Mouse (Mus musculus): Measurements from ENCODE around the gene Slc22a12. TPM values are rescaled to one million over a fixed set of nuclear protein-coding genes. Genes with fewer than 3 reads are reported as not detected.
A peak's percentile ranks its signal among the peaks of the same experiment; 100 is the strongest.

Slc22a12 gene
- polyA plus RNA-seq, 1 experiment from 2014 or later, result not detected

- 9% methylated on average over 15 of the region's 15 CpGs for WGBS
- peaks cover 14% of the 10 kb centered on the region for H3K4me1 ChIP-seq (replicated peaks; ENCODE audit: control insufficient read depth, insufficient read depth, low read length)
- no peak overlapping the region for H3K27ac ChIP-seq (ENCODE audit: low read length)
- no peak overlapping the region for H3K4me2 ChIP-seq (ENCODE audit: low read length)
- H3K9ac ChIP-seq (replicated peaks; ENCODE audit: low read depth, low read length), result no peak overlapping the region
- H3K27me3 ChIP-seq (replicated peaks; ENCODE audit: control insufficient read depth, insufficient read depth, low read length), result no peaks in the 10 kb centered on the region
- H3K9me3 ChIP-seq (ENCODE audit: control insufficient read depth, low read length), result no peaks in the 10 kb centered on the region
- no peak overlapping the region for H3K4me3 ChIP-seq (replicated peaks; ENCODE audit: low read length)
- H3K36me3 ChIP-seq (ENCODE audit: control insufficient read depth, insufficient read depth), result peaks cover 9% of the 10 kb centered on the region; the same call in 1 of the 2 replicates
- ATAC-seq, result no peak
These were observed 29.3 kb downstream of the Slc22a12 start for GRCm38 (mm10) chr19:6513389-6514139.

DNA sequence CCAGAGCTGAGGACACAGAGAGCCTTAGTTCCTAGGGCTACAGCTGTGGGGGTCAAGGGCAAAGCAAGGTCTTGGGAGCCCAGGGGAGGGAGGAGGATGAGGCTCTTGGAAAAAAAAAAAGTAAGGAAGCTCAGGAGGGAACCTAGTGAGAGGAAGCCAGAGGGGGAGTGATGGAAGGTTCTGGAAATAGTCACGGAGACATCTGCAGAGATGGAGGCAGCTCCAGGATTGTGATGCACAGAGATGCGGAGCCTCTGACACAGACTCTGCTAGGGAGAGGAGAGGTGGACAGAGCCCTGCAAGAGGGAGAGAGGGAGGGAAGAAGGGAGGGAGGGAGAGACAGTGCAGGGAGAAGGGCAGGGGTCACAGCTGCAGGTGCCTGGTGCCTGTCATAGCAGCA is 32.3 kb downstream of the Slc22a12 start:
- Histone ChIP-seq H3K36me3 (ENCODE audit: control insufficient read depth, insufficient read depth) (peaks cover 1% of the 10 kb centered on the region; the same call in 1 of the 2 replicates), H3K4me1 (replicated peaks; ENCODE audit: control insufficient read depth, insufficient read depth, low read length) (peaks cover 11% of the 10 kb centered on the region), H3K9ac (replicated peaks; ENCODE audit: low read depth, low read length) (no peak overlapping the region), H3K9me3 (ENCODE audit: control insufficient read depth, low read length) (no peaks in the 10 kb centered on the region), H3K4me3 (replicated peaks; ENCODE audit: low read length) (no peak overlapping the region), H3K27me3 (replicated peaks; ENCODE audit: control insufficient read depth, insufficient read depth, low read length) (no peaks in the 10 kb centered on the region), H3K27ac (ENCODE audit: low read length) (no peak overlapping the region), H3K4me2 (ENCODE audit: low read length) (no peak overlapping the region)
- 93% methylated on average over 2 of the region's 2 CpGs for WGBS
- no peak for ATAC-seq

GRCm38 (mm10) chr19:6509881-6510280 is 33.0 kb downstream of the Slc22a12 start:
- no peak overlapping the region for H3K4me2 ChIP-seq (ENCODE audit: low read length)
- no peak overlapping the region for H3K4me3 ChIP-seq (replicated peaks; ENCODE audit: low read length)
- H3K9ac ChIP-seq (replicated peaks; ENCODE audit: low read depth, low read length), result no peak overlapping the region
- H3K9me3 ChIP-seq (ENCODE audit: control insufficient read depth, low read length), result no peaks in the 10 kb centered on the region
- no peaks in the 10 kb centered on the region for H3K27me3 ChIP-seq (replicated peaks; ENCODE audit: control insufficient read depth, insufficient read depth, low read length)
- H3K27ac ChIP-seq (ENCODE audit: low read length), result no peak overlapping the region
- H3K36me3 ChIP-seq (ENCODE audit: control insufficient read depth, insufficient read depth), result peaks cover 7% of the 10 kb centered on the region; the same call in 1 of the 2 replicates
- ATAC-seq, result no peak
- WGBS, result 82% methylated on average over 10 of the region's 10 CpGs
- peaks cover 11% of the 10 kb centered on the region for H3K4me1 ChIP-seq (replicated peaks; ENCODE audit: control insufficient read depth, insufficient read depth, low read length)

GRCm38 (mm10) chr19:6507393-6507792 is 35.4 kb downstream of the Slc22a12 start:
- H3K9ac ChIP-seq (replicated peaks; ENCODE audit: low read depth, low read length), result no peak overlapping the region
- no peak for ATAC-seq
- no peak overlapping the region for H3K4me2 ChIP-seq (ENCODE audit: low read length)
- H3K9me3 ChIP-seq (ENCODE audit: control insufficient read depth, low read length), result no peaks in the 10 kb centered on the region
- H3K4me1 ChIP-seq (replicated peaks; ENCODE audit: control insufficient read depth, insufficient read depth, low read length), result peaks cover 35% of the 10 kb centered on the region
- peaks cover 7% of the 10 kb centered on the region; the same call in 1 of the 2 replicates for H3K36me3 ChIP-seq (ENCODE audit: control insufficient read depth, insufficient read depth)
- no peak overlapping the region for H3K4me3 ChIP-seq (replicated peaks; ENCODE audit: low read length)
- H3K27me3 ChIP-seq (replicated peaks; ENCODE audit: control insufficient read depth, insufficient read depth, low read length), result no peaks in the 10 kb centered on the region
- 45% methylated on average over 10 of the region's 10 CpGs for WGBS
- no peak overlapping the region for H3K27ac ChIP-seq (ENCODE audit: low read length)

- 88% methylated on average over 12 of the region's 12 CpGs for WGBS
- Histone ChIP-seq H3K9ac (replicated peaks; ENCODE audit: low read depth, low read length) (no peak overlapping the region), H3K4me1 (replicated peaks; ENCODE audit: control insufficient read depth, insufficient read depth, low read length) (peaks cover 61% of the 10 kb centered on the region), H3K4me2 (ENCODE audit: low read length) (0 out of 2 replicates have a peak overlapping the region, but pooled peaks have one; percentile 5), H3K27ac (ENCODE audit: low read length) (peak overlapping the region; percentile 46; the same call in 1 of the 2 replicates), H3K9me3 (ENCODE audit: control insufficient read depth, low read length) (no peaks in the 10 kb centered on the region), H3K27me3 (replicated peaks; ENCODE audit: control insufficient read depth, insufficient read depth, low read length) (no peaks in the 10 kb centered on the region), H3K36me3 (ENCODE audit: control insufficient read depth, insufficient read depth) (peaks cover 7% of the 10 kb centered on the region; the same call in 1 of the 2 replicates), H3K4me3 (replicated peaks; ENCODE audit: low read length) (no peak overlapping the region)
- no peak for ATAC-seq
These were observed 38.2 kb downstream of the Slc22a12 start for GRCm38 (mm10) chr19:6504656-6505045.

GRCm38 (mm10) chr19:6503926-6504655 is 38.7 kb downstream of the Slc22a12 start:
- no peak overlapping the region for H3K4me3 ChIP-seq (replicated peaks; ENCODE audit: low read length)
- 27% methylated on average over 15 of the region's 16 CpGs for WGBS
- H3K4me2 ChIP-seq (ENCODE audit: low read length), result peak overlapping the region; percentile 5; the same call in 1 of the 2 replicates
- no peaks in the 10 kb centered on the region for H3K9me3 ChIP-seq (ENCODE audit: control insufficient read depth, low read length)
- 0 out of 2 replicates have a peak, but pooled peaks cover 7% of the 10 kb centered on the region for H3K36me3 ChIP-seq (ENCODE audit: control insufficient read depth, insufficient read depth)
- 0 out of 2 replicates have a peak overlapping the region, but pooled peaks have one; percentile 18 for H3K9ac ChIP-seq (replicated peaks; ENCODE audit: low read depth, low read length)
- peaks cover 65% of the 10 kb centered on the region for H3K4me1 ChIP-seq (replicated peaks; ENCODE audit: control insufficient read depth, insufficient read depth, low read length)
- no peak for ATAC-seq
- no peaks in the 10 kb centered on the region for H3K27me3 ChIP-seq (replicated peaks; ENCODE audit: control insufficient read depth, insufficient read depth, low read length)
- H3K27ac ChIP-seq (ENCODE audit: low read length), result peak overlapping the region; percentile 46; the same call in 1 of the 2 replicates

DNA sequence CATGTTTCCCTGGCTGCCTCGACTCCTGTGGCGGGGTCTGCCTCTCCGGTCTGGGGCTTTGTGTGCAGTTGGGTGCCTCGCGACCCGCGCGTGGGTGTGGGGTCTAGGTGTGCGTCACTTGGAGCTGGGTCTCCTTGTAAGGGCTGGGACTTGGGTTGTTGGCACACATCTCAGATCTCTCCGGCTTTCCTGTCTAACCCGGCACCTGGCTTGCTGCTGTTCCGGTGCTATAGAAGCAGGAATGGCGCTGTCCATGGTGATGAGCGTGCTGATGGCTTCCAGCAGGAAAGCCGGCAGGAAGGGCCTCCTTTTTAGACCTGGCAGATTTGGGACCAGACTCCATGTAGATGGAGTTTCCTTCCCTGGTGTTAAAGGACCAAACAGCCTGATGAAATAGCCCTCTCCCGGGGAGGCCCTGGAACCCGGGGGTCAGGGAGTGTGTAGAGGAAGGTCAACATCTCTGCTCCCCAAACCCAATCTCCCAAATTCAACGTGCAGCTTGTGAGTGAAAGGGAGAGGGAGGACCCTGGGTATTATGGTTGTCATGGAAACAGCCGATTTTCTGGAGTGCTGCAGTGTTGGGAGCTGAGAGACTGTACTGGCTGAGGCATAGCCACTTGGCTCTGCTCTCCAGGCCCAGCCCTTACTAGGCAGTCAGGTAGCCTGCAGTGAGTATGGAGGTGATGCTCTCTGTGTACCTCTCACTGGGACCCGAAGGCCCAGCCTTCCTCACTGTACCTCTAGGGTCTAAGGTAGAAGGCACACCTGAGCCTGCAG is 40.1 kb downstream of the Slc22a12 start:
- Histone ChIP-seq H3K4me2 (ENCODE audit: low read length) (peak overlapping the region; percentile 95), H3K4me1 (replicated peaks; ENCODE audit: control insufficient read depth, insufficient read depth, low read length) (peaks cover 67% of the 10 kb centered on the region), H3K9me3 (ENCODE audit: control insufficient read depth, low read length) (no peaks in the 10 kb centered on the region), H3K27me3 (replicated peaks; ENCODE audit: control insufficient read depth, insufficient read depth, low read length) (no peaks in the 10 kb centered on the region), H3K4me3 (replicated peaks; ENCODE audit: low read length) (peak overlapping the region; percentile 92), H3K36me3 (ENCODE audit: control insufficient read depth, insufficient read depth) (0 out of 2 replicates have a peak, but pooled peaks cover 7% of the 10 kb centered on the region), H3K27ac (ENCODE audit: low read length) (peak overlapping the region; percentile 92), H3K9ac (replicated peaks; ENCODE audit: low read depth, low read length) (peak overlapping the region; percentile 82)
- ATAC-seq, result peak; percentile 58
- whole genome bisulfite sequencing, result 5% methylated on average over 20 of the region's 20 CpGs

GRCm38 (mm10) chr19:6502035-6502541 is 40.7 kb downstream of the Slc22a12 start:
- ATAC-seq, result peak; percentile 39
- Histone ChIP-seq H3K4me1 (replicated peaks; ENCODE audit: control insufficient read depth, insufficient read depth, low read length) (peaks cover 63% of the 10 kb centered on the region), H3K36me3 (ENCODE audit: control insufficient read depth, insufficient read depth) (0 out of 2 replicates have a peak, but pooled peaks cover 7% of the 10 kb centered on the region), H3K4me2 (ENCODE audit: low read length) (peak overlapping the region; percentile 95), H3K4me3 (replicated peaks; ENCODE audit: low read length) (peak overlapping the region; percentile 92), H3K9me3 (ENCODE audit: control insufficient read depth, low read length) (no peaks in the 10 kb centered on the region), H3K27ac (ENCODE audit: low read length) (peak overlapping the region; percentile 92), H3K27me3 (replicated peaks; ENCODE audit: control insufficient read depth, insufficient read depth, low read length) (no peaks in the 10 kb centered on the region), H3K9ac (replicated peaks; ENCODE audit: low read depth, low read length) (peak overlapping the region; percentile 82)
- 1% methylated on average over 25 of the region's 25 CpGs for WGBS

Measured in forebrain, embryonic 16.5 days (tissue).